10 mouse cellular contexts compared by ENCODE assay signal in the genomic region with DNA sequence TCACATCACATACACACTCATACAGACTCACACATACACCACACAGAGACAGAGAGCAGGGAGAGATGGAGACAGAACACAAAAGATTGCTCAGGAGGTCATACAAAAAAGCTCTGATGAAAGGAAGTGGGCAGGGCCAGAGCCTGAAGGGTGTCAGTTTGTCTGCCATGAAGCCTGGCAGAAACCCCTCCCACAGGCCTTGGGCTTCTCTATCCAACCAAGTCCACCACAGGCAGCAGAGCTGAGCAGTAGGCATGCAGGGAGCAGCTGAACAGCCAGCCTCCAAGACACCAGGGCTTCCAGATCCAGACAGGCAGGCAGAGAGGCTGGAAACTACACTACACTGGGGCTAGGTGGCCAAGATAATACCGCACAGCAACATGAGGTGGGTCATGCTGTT. TPM values are rescaled to one million over a fixed set of nuclear protein-coding genes. Genes with fewer than 3 reads are reported as not detected.
DNase-seq lines count a peak whose midpoint lies in the region; ATAC-seq and TF ChIP-seq lines count a peak whose summit lies in the region.
"Had no signal": no experiment of that assay in that cellular context is flagged by ENCODE, and none has a peak within 500 bp of the region (broad histone marks: within the 10 kb centered on the region; RNA-seq: fewer than 3 reads in every experiment).

No protein-coding gene starts in this region.

- no peak for TF ChIP-seq CTCF in lung, postnatal 0 days (IDR thresholded peaks at IDR 0.05)
- no peak for TF ChIP-seq CTCF in midbrain, postnatal 0 days (IDR thresholded peaks at IDR 0.05)

- no peak overlapping the region for H3K27ac ChIP-seq in lung, postnatal 0 days (ENCODE audit: low read length)
- H3K27ac ChIP-seq in midbrain, postnatal 0 days (ENCODE audit: low read depth, low read length): no peak overlapping the region

- no peaks in the 10 kb centered on the region for H3K9me3 ChIP-seq in lung, postnatal 0 days (ENCODE audit: low read length)
- H3K9me3 ChIP-seq in midbrain, postnatal 0 days (ENCODE audit: low read length): no peaks in the 10 kb centered on the region
- H3K9me3 ChIP-seq: G1E had no signal

- no peaks in the 10 kb centered on the region for H3K27me3 ChIP-seq in lung, postnatal 0 days (replicated peaks; ENCODE audit: insufficient read depth, low read length)
- no peaks in the 10 kb centered on the region for H3K27me3 ChIP-seq in midbrain, postnatal 0 days (ENCODE audit: insufficient read depth, low read length)

- WGBS in lung, postnatal 0 days: 56% methylated on average over 1 of the region's 1 CpGs
- 75% methylated on average over 1 of the region's 1 CpGs for WGBS in midbrain, postnatal 0 days

- no peak overlapping the region for H3K4me3 ChIP-seq in lung, postnatal 0 days (ENCODE audit: low read depth, low read length)
- H3K4me3 ChIP-seq in midbrain, postnatal 0 days (ENCODE audit: low read depth, low read length): no peak overlapping the region

- no peak overlapping the region for H3K4me2 ChIP-seq in lung, postnatal 0 days (replicated peaks; ENCODE audit: low read depth, low read length)
- H3K4me2 ChIP-seq in midbrain, postnatal 0 days (ENCODE audit: low read depth, low read length, poor library complexity, severe bottlenecking): no peak overlapping the region

- ATAC-seq in lung, postnatal 0 days: peak; percentile 51
- peak; percentile 38 to 68; a peak in 3 of 4 replicates for ATAC-seq in hematopoietic stem cell, adult 5-6 weeks (replicated peaks in 1 of 2; ENCODE audit: insufficient read depth in 1 of 2, low FRiP score in 2 of 2, low TSS enrichment in 1 of 2, low read depth in 1 of 2, poor library complexity in 2 of 2, severe bottlenecking in 2 of 2)
- ATAC-seq in midbrain, postnatal 0 days (ENCODE audit: low FRiP score): no peak
- no peak for ATAC-seq in activated CD4-positive, CD25-positive, alpha-beta regulatory T cell, adult 4 months

- H3K9ac ChIP-seq in lung, postnatal 0 days (replicated peaks; ENCODE audit: low read depth): no peak overlapping the region
- H3K9ac ChIP-seq in midbrain, postnatal 0 days (replicated peaks; ENCODE audit: low read length, poor library complexity, severe bottlenecking): no peak overlapping the region

- peak; percentile 55 for DNase-seq in lung, postnatal 0 days (ENCODE audit: low spot score)
- no peak for DNase-seq in lung, postnatal 10 days
- DNase-seq in embryo, embryonic 10.5 days (ENCODE audit: low spot score): peak; percentile 56
- DNase-seq in midbrain, postnatal 0 days (ENCODE audit: low spot score): peak; percentile 30
- DNase-seq in natural killer cell, adult 2 months (ENCODE audit: low spot score in 2 of 2): no peak
- no peak for DNase-seq in Muller cell, postnatal 12 days (ENCODE audit: inconsistent ontology term)
- DNase-seq: kidney, adult 18-20 months had no signal

- 0 out of 2 replicates have a peak, but pooled peaks cover 5% of the 10 kb centered on the region for H3K36me3 ChIP-seq in lung, postnatal 0 days (ENCODE audit: insufficient read depth, low read length)
- peaks cover 14% of the 10 kb centered on the region for H3K36me3 ChIP-seq in midbrain, postnatal 0 days (ENCODE audit: insufficient read depth, low read length)
- H3K36me3 ChIP-seq: G1E had no signal

- peaks cover 8% of the 10 kb centered on the region; the same call in 1 of the 2 replicates for H3K4me1 ChIP-seq in lung, postnatal 0 days (ENCODE audit: insufficient read depth, low read depth, low read length)
- peaks cover 6% of the 10 kb centered on the region; the same call in 1 of the 2 replicates for H3K4me1 ChIP-seq in midbrain, postnatal 0 days (ENCODE audit: insufficient read depth, low read length)

- TF ChIP-seq EP300 in lung, postnatal 0 days (IDR thresholded peaks at IDR 0.05): no peak

RNA-seq across cellular contexts. Expression of a gene that starts 54.6 kb away (rescaled TPM):
- polyA plus RNA-seq in lung, postnatal 0 days (2015; fragmentation: Nextera tagmentation; extraction: Ambion mirVana): 1,989 and 2,317 TPM in 2 replicates
- 814 and 932 TPM in 2 replicates for total RNA-seq in hematopoietic stem cell, adult 5-6 weeks (2017)
- total RNA-seq in midbrain, postnatal 0 days (2014; rRNA removed): 2,534 and 2,842 TPM in 2 replicates
- 3,992 and 4,056 TPM in 2 replicates for polyA plus RNA-seq in midbrain, postnatal 0 days (2015; fragmentation: Nextera tagmentation; extraction: Ambion mirVana)
- polyA plus RNA-seq in activated CD4-positive, CD25-positive, alpha-beta regulatory T cell, adult 4 months (2017; shearing (Covaris generic)): 1,000 to 10,000 TPM; 2,904 to 3,852 TPM

Comparison
In these comparisons a context has a peak if more than half of its experiments do, and no peak if none do; other contexts are left out.
1. DNase-seq: peak in lung, postnatal 0 days (single experiment), embryo, embryonic 10.5 days (single experiment) and midbrain, postnatal 0 days (single experiment); none in lung, postnatal 10 days (single experiment), natural killer cell, adult 2 months (0 of 2) and Muller cell, postnatal 12 days (single experiment).
2. ATAC-seq: peak in lung, postnatal 0 days (single experiment) and hematopoietic stem cell, adult 5-6 weeks (2 of 2); none in midbrain, postnatal 0 days (single experiment) and activated CD4-positive, CD25-positive, alpha-beta regulatory T cell, adult 4 months (single experiment).